Mouse (Mus musculus) urinary bladder, adult 2 months (tissue): ENCODE data around the gene Gm16181. TPM values are rescaled to one million over a fixed set of nuclear protein-coding genes. Genes with fewer than 3 reads are reported as not detected.

Experiments used
- DNase-seq: peaks from one replicate; pipeline ENCODE4 v3.0.0; 2022; ENCODE audit warnings: low spot score
- polyA plus RNA-seq: library from polyadenylated mRNA; depleted of rRNA; stranded (reverse); fragments of >200 nt; gene quantifications from 2 replicates; pipeline ENCODE4 v1.2.3, GENCODE M21; 2012

Gene Gm16181
- polyA plus RNA-seq, 1 experiment, result 0.18 TPM

GRCm38 (mm10) chr17:35250348-35251120, 29.9 kb downstream of the Gm16181 start:
- no peak for DNase-seq

- DNase-seq, result no peak
Observed at GRCm38 (mm10) chr17:35251162-35251719, 30.6 kb downstream of the Gm16181 start.

- no peak for DNase-seq
Observed at GRCm38 (mm10) chr17:35251981-35252380, 31.3 kb downstream of the Gm16181 start.

GRCm38 (mm10) chr17:35252619-35253292, 32.1 kb downstream of the Gm16181 start:
- no peak for DNase-seq

GRCm38 (mm10) chr17:35253293-35254093, 32.9 kb downstream of the Gm16181 start:
- no peak for DNase-seq

- no peak for DNase-seq
Observed at GRCm38 (mm10) chr17:35254241-35255098, 33.8 kb downstream of the Gm16181 start.

- DNase-seq, result no peak
Observed at GRCm38 (mm10) chr17:35255301-35255700, 34.7 kb downstream of the Gm16181 start.

- no peak for DNase-seq
Observed at GRCm38 (mm10) chr17:35255704-35256103, 35.1 kb downstream of the Gm16181 start.

- DNase-seq, result no peak
Observed at GRCm38 (mm10) chr17:35257378-35257777, 36.7 kb downstream of the Gm16181 start.

- DNase-seq, result peak; percentile 87
Observed at GRCm38 (mm10) chr17:35257824-35258491, 37.3 kb downstream of the Gm16181 start.

- DNase-seq, result no peak
Observed at GRCm38 (mm10) chr17:35258492-35259478, 38.2 kb downstream of the Gm16181 start.

- DNase-seq, result no peak
Observed at GRCm38 (mm10) chr17:35259621-35260020, 39.0 kb downstream of the Gm16181 start.

- DNase-seq, result no peak
Observed at GRCm38 (mm10) chr17:35261651-35262050, 41.0 kb downstream of the Gm16181 start.

GRCm38 (mm10) chr17:35262664-35263522, 42.3 kb downstream of the Gm16181 start, which contains the start of gene H2-D1:
H2-D1 (plus strand) TSS chr17:35262730.
- DNase-seq, result peak; percentile 98

GRCm38 (mm10) chr17:35263523-35263883, 42.9 kb downstream of the Gm16181 start:
- no peak for DNase-seq

GRCm38 (mm10) chr17:35267399-35268086, 46.9 kb downstream of the Gm16181 start:
- no peak for DNase-seq

GRCm38 (mm10) chr17:35269653-35270347, 49.2 kb downstream of the Gm16181 start:
- DNase-seq, result no peak
